Mouse (Mus musculus): ENCODE data around the gene Slco6c1.

Gene Slco6c1

DNA sequence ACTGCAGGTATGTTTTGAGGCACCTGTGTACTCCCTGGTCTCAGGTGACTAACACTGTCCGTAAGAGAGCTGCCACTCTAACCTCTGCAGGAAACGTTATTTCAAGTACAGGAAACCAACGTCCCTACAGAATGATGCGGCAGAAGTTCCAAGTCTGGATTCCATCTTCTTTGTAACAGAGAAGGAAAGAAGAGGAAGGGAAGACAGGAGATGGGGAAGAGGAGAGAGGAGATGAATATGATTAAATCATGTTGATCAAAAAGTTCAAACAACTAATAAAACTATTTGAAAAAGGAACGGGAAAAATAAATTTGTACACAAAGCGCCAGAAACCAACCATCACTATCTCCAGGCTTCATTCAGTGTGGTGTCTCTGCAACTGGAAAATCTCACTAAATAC, at the start of gene Slco6c1:
TSS of gene Slco6c1 (minus strand) at position 101 of the 400 bp plus-strand sequence.
- no peak for DNase-seq (ENCODE audit: low spot score)

DNA sequence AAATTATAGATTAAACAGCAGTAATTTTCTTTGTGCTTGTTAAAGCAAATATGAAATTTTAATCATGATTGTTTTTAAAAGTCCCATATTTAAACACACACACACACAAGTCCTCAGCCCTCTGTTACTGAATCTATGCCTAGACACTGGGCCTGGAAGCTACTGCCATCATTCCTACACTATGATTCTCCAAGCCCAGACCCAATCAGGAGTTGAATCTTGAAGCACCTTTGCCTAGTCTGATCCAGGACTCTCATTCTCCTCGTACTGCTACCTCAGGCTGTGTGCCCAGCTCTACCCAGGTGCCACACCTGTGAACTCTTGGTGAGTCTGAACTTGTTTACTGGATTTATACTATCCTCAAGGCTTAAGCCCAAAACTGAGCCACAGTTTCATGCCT, 89.1 kb downstream of the Slco6c1 start:
- DNase-seq (ENCODE audit: low spot score) = no peak

DNA sequence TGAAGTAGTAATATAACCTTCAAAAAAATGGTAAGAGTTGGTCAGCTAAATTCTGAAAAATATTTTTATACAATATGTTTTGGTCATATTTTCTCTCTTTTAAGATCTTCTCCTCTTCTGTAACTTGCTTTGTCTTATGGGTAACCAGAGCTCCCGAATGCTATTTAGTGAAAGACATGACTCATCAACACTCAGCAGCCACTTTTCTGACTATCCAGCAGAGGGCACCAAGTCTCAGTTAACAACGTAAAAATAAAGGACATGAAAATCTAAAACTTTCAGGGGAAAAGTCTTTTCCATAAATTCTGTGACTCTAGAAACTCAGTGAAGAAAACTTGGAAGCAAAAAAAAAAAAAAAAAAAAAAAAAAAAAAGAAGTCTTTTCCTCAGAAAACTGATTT, 89.6 kb downstream of the Slco6c1 start:
- no peak for DNase-seq (ENCODE audit: low spot score)

DNA sequence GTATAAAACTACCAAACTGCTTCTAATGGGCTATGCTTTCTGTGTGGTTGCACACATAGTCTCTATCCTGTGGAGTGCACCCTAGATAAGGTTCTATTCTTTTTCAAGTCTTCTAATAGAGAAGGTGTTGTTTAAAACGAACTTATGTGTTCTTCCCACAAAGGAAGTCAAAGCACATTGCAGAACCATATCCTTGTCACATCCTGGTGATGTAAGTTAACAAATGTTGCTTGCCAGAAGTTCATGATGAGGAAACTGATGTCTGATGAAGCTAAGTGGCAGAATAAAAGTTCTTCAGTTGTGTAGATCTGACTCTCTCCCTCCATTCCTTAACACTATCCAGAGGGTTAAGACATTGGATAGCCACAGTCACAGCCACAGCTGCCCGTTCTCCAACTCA, 90.1 kb downstream of the Slco6c1 start:
- no peak for DNase-seq (ENCODE audit: low spot score)

DNA sequence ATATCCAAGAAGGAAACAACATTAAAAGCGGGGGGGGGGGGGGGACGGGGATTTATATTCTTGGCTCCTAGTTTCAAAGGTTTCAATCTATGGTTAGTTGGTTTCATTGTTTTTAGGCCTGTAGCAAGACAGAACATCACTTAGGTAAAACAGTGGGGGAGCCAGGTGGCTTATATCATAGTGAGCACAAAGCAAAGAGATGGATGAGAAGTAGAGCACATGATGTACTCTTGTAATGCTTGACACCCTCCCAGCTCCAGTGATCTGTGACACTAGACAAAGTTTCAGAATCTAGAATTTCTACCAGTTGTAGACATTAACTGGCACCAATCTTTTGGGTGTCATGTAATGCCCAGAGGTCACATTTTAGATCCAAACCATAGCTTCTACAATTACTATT, 106.7 kb downstream of the Slco6c1 start:
- DNase-seq (ENCODE audit: low spot score) = no peak

DNA sequence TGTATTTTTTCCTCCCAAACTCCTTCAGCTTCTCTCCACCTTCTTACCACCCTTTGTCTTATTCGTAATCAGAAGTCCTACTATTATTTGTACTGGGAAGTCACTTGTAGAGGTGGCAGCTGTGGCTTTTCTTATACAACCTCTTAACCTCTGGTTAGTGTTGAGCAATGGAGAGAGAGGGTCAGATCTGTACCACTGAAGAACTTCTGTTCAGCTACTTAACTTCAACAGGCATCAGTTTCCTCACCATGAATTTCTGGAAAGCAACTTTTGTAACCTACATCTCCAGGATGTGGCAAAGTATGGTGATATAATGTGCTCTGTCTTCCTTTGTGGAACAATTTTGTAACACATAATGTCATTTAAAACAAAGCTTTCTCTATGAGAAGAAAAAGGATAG, 108.7 kb downstream of the Slco6c1 start:
- no peak for DNase-seq (ENCODE audit: low spot score)

DNA sequence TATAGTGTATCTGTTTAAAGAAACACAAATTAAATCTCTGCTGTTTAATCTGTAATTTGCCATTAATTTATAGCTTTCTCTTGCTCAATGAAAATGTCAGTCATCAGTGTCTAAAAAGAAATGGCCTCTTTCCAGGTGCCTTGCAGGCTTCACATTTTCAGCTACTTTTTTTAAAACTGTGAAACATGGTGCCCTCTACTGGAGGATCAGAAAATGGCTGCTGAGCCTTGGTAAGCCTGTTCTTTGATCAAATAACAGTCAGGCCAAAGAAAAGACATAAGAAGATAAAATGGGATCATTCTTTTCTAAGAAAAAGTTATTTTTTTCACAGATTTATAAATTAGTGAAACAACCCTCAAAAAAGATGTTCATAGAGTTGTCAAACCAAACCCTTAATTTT, 109.1 kb downstream of the Slco6c1 start:
- DNase-seq (ENCODE audit: low spot score) = no peak

Measured in ovary, postnatal 36 days (tissue).